Mouse (Mus musculus): Measurements from ENCODE around the gene Csnk1g2.

The Csnk1g2 gene

GRCm38 (mm10) chr10:80622661-80623456, at the start of gene Csnk1g2:
Csnk1g2 (plus strand) TSS chr10:80622838.
- peak; percentile 80 for DNase-seq (ENCODE audit: low spot score)

- no peak for DNase-seq (ENCODE audit: low spot score)
These were observed 48.7 kb upstream of the Csnk1g2 start for GRCm38 (mm10) chr10:80573944-80574343.

- DNase-seq (ENCODE audit: low spot score), result no peak
These were observed 47.7 kb upstream of the Csnk1g2 start for GRCm38 (mm10) chr10:80574896-80575295.

- no peak for DNase-seq (ENCODE audit: low spot score)
These were observed 46.7 kb upstream of the Csnk1g2 start for GRCm38 (mm10) chr10:80575925-80576324.

- DNase-seq (ENCODE audit: low spot score), result peak; percentile 58
These were observed 46.1 kb upstream of the Csnk1g2 start for GRCm38 (mm10) chr10:80576351-80577194.

- peak; percentile 95 for DNase-seq (ENCODE audit: low spot score)
These were observed 45.2 kb upstream of the Csnk1g2 start, which contains the start of gene Klf16 for GRCm38 (mm10) chr10:80577195-80578130. Klf16 (minus strand) TSS chr10:80577321.

GRCm38 (mm10) chr10:80578131-80578750, 44.4 kb upstream of the Csnk1g2 start:
- DNase-seq (ENCODE audit: low spot score), result peak; percentile 75

- no peak for DNase-seq (ENCODE audit: low spot score)
These were observed 43.7 kb upstream of the Csnk1g2 start for GRCm38 (mm10) chr10:80578911-80579310.

- no peak for DNase-seq (ENCODE audit: low spot score)
These were observed 39.6 kb upstream of the Csnk1g2 start for GRCm38 (mm10) chr10:80583047-80583446.

- DNase-seq (ENCODE audit: low spot score), result no peak
These were observed 38.6 kb upstream of the Csnk1g2 start for GRCm38 (mm10) chr10:80584045-80584488.

- DNase-seq (ENCODE audit: low spot score), result no peak
These were observed 37.7 kb upstream of the Csnk1g2 start for GRCm38 (mm10) chr10:80584642-80585552.

- DNase-seq (ENCODE audit: low spot score), result no peak
These were observed 37.1 kb upstream of the Csnk1g2 start for GRCm38 (mm10) chr10:80585581-80585980.

- no peak for DNase-seq (ENCODE audit: low spot score)
These were observed 36.0 kb upstream of the Csnk1g2 start for GRCm38 (mm10) chr10:80586407-80587304.

GRCm38 (mm10) chr10:80587305-80587657, 35.4 kb upstream of the Csnk1g2 start:
- DNase-seq (ENCODE audit: low spot score), result peak; percentile 68

GRCm38 (mm10) chr10:80589127-80589878, 33.3 kb upstream of the Csnk1g2 start:
- no peak for DNase-seq (ENCODE audit: low spot score)

GRCm38 (mm10) chr10:80589879-80590854, 32.5 kb upstream of the Csnk1g2 start, which contains the start of gene Abhd17a:
Abhd17a (minus strand) TSS chr10:80590341.
- DNase-seq (ENCODE audit: low spot score), result peak; percentile 98

- no peak for DNase-seq (ENCODE audit: low spot score)
These were observed 26.3 kb upstream of the Csnk1g2 start for GRCm38 (mm10) chr10:80596318-80596717.

All from testis, postnatal 14 days (tissue).